Mouse (Mus musculus): ENCODE measurements around the gene Wasl. TPM values are rescaled to one million over a fixed set of nuclear protein-coding genes. Genes with fewer than 3 reads are reported as not detected.

Wasl gene
- polyA plus RNA-seq, 1 experiment from 2014 or later = 74.3 TPM

DNA sequence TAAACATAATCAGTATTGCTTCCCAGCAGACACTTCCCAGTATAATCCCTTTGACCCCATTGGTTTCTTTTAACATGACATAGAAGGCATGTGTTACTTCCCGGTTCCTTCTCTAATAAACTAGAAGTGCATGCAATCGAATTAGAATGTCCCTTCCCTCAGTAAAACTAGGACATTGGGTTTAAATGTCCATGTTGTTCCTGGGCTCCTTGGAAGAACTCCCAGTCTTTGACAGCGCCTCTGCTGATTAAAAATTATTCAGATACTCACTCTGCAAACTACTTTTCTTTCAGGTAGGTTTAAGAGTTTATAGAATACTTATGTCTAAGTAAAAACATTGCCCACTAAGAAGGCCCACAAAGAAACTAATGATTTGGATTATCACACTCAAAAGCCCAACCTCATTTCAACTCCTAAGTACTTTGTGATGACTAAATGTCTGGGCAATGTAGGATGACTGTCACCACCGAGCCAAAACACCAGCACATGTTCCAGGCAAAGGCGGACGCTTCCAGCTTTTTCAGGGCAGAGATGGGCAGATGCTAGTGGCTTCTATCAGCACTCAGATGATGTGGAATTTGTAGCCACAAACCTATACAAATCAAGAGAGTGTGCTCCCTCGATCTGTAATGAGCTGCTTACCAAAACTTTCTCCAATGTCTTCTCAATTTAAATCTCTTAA is 52.6 kb downstream of the Wasl start:
- 85% methylated on average over 7 of the region's 7 CpGs for WGBS

GRCm38 (mm10) chr6:24610358-24610757 is 54.5 kb downstream of the Wasl start:
- H3K4me1 ChIP-seq (replicated peaks) = no peaks in the 10 kb centered on the region
- no peaks in the 10 kb centered on the region for H3K36me3 ChIP-seq
- H3K4me3 ChIP-seq (replicated peaks) = no peak overlapping the region
- no peaks in the 10 kb centered on the region for H3K9me3 ChIP-seq
- 94% methylated on average over 4 of the region's 4 CpGs for WGBS
- H3K4me2 ChIP-seq (replicated peaks) = no peak overlapping the region
- no peaks in the 10 kb centered on the region for H3K27me3 ChIP-seq (replicated peaks)
- ATAC-seq = no peak
- no peak overlapping the region for H3K27ac ChIP-seq
- no peak overlapping the region for H3K9ac ChIP-seq

More for the DNA sequence above, 52.6 kb downstream of the Wasl start:
- H3K36me3 ChIP-seq = 0 out of 2 replicates have a peak, but pooled peaks cover 3% of the 10 kb centered on the region
- no peaks in the 10 kb centered on the region for H3K9me3 ChIP-seq
- H3K9ac ChIP-seq = no peak overlapping the region
- H3K27ac ChIP-seq = no peak overlapping the region
- no peak overlapping the region for H3K4me2 ChIP-seq (replicated peaks)
- no peaks in the 10 kb centered on the region for H3K27me3 ChIP-seq (replicated peaks)
- no peak for ATAC-seq
- H3K4me3 ChIP-seq (replicated peaks) = no peak overlapping the region
- no peaks in the 10 kb centered on the region for H3K4me1 ChIP-seq (replicated peaks)

- Histone ChIP-seq H3K9me3 (no peaks in the 10 kb centered on the region), H3K4me1 (replicated peaks) (no peaks in the 10 kb centered on the region), H3K27me3 (replicated peaks) (no peaks in the 10 kb centered on the region), H3K4me2 (replicated peaks) (no peak overlapping the region), H3K36me3 (no peaks in the 10 kb centered on the region), H3K4me3 (replicated peaks) (no peak overlapping the region), H3K9ac (no peak overlapping the region), H3K27ac (no peak overlapping the region)
- ATAC-seq = no peak
- 52% methylated on average over 4 of the region's 4 CpGs for WGBS
These were observed 55.3 kb downstream of the Wasl start for GRCm38 (mm10) chr6:24609531-24609930.

DNA sequence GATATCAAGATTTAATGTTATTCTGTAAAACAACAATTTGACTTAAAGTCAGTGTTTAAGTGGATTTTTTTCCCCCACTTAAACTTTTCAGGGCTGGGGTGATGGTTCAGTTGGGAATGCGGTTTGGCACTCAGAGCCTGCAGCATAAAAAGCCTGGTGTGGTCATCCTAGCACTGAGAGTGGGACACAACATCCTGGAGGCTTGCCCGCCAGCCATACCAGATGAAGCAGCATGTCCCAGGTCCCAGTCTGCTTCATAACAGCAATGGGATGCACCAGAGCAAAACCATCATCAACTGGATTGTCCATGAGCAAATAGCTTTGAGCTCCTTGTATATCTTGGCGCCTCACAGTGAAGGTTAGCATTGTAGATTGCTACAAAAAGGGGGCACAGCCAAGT is 56.1 kb downstream of the Wasl start:
- 88% methylated on average over 3 of the region's 3 CpGs for WGBS
- Histone ChIP-seq H3K4me2 (replicated peaks) (no peak overlapping the region), H3K27me3 (replicated peaks) (no peaks in the 10 kb centered on the region), H3K4me3 (replicated peaks) (no peak overlapping the region), H3K36me3 (no peaks in the 10 kb centered on the region), H3K9ac (no peak overlapping the region), H3K4me1 (replicated peaks) (no peaks in the 10 kb centered on the region), H3K27ac (no peak overlapping the region), H3K9me3 (no peaks in the 10 kb centered on the region)
- no peak for ATAC-seq

- Histone ChIP-seq H3K9ac (no peak overlapping the region), H3K4me1 (replicated peaks) (no peaks in the 10 kb centered on the region), H3K27me3 (replicated peaks) (no peaks in the 10 kb centered on the region), H3K27ac (no peak overlapping the region), H3K36me3 (no peaks in the 10 kb centered on the region), H3K4me2 (replicated peaks) (no peak overlapping the region), H3K4me3 (replicated peaks) (no peak overlapping the region), H3K9me3 (no peaks in the 10 kb centered on the region)
- no peak for ATAC-seq
- 81% methylated on average over 4 of the region's 4 CpGs for WGBS
These were observed 56.7 kb downstream of the Wasl start for GRCm38 (mm10) chr6:24608129-24608528.

DNA sequence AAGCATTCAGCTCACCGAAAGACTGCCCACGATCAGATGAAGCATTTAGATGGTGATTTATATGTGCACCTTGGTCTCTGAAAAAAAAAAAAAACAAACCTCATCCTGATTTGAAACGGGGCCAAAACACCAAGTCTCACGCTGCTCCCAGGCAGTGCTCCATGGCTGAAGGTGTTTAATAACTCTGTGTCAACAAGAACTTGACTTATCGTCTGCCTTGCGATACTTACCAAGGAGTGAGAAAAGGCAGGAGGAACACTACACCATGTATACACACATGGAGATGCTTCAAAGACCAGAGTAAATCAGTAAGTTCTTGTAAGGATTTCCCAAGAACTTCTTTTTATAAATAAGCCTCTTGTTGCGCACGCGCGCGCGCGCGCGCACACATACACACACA is 57.3 kb downstream of the Wasl start:
- no peaks in the 10 kb centered on the region for H3K36me3 ChIP-seq

GRCm38 (mm10) chr6:24606512-24606911 is 58.3 kb downstream of the Wasl start:
- WGBS = 73% methylated on average over 10 of the region's 10 CpGs
- H3K4me2 ChIP-seq (replicated peaks) = no peak overlapping the region
- no peak overlapping the region for H3K4me3 ChIP-seq (replicated peaks)
- H3K27me3 ChIP-seq (replicated peaks) = no peaks in the 10 kb centered on the region
- no peaks in the 10 kb centered on the region for H3K36me3 ChIP-seq
- H3K9ac ChIP-seq = no peak overlapping the region
- H3K27ac ChIP-seq = no peak overlapping the region
- no peaks in the 10 kb centered on the region for H3K9me3 ChIP-seq
- H3K4me1 ChIP-seq (replicated peaks) = no peaks in the 10 kb centered on the region
- no peak for ATAC-seq

More for the DNA sequence above, 57.3 kb downstream of the Wasl start:
- H3K4me2 ChIP-seq (replicated peaks) = no peak overlapping the region
- 71% methylated on average over 15 of the region's 15 CpGs for WGBS
- no peaks in the 10 kb centered on the region for H3K9me3 ChIP-seq
- no peaks in the 10 kb centered on the region for H3K27me3 ChIP-seq (replicated peaks)
- H3K4me3 ChIP-seq (replicated peaks) = no peak overlapping the region
- no peak for ATAC-seq
- no peak overlapping the region for H3K9ac ChIP-seq
- H3K4me1 ChIP-seq (replicated peaks) = no peaks in the 10 kb centered on the region
- no peak overlapping the region for H3K27ac ChIP-seq

GRCm38 (mm10) chr6:24605631-24606030 is 59.2 kb downstream of the Wasl start:
- H3K9ac ChIP-seq = no peak overlapping the region
- ATAC-seq = no peak
- no peak overlapping the region for H3K27ac ChIP-seq
- WGBS = 93% methylated on average over 8 of the region's 8 CpGs
- H3K9me3 ChIP-seq = no peaks in the 10 kb centered on the region
- H3K4me1 ChIP-seq (replicated peaks) = no peaks in the 10 kb centered on the region
- no peak overlapping the region for H3K4me2 ChIP-seq (replicated peaks)
- H3K27me3 ChIP-seq (replicated peaks) = no peaks in the 10 kb centered on the region
- H3K4me3 ChIP-seq (replicated peaks) = no peak overlapping the region
- no peaks in the 10 kb centered on the region for H3K36me3 ChIP-seq

DNA sequence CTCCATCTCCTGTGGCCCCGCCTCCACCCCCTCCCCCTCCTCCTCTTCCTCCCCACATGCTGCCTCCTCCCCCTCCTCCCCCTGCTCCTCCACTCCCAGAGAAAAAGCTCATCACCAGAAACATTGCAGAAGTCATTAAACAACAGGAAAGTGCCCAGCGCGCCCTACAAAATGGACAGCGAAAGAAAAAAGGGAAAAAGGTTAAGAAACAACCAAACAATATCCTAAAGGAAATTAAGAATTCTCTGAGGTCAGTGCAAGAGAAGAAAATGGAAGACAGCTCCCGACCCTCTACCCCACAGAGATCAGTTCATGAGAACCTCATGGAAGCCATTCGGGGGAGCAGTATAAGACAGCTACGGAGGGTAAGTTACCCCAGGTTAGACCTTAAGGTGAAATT is 60.5 kb downstream of the Wasl start:
- ATAC-seq = no peak

DNA sequence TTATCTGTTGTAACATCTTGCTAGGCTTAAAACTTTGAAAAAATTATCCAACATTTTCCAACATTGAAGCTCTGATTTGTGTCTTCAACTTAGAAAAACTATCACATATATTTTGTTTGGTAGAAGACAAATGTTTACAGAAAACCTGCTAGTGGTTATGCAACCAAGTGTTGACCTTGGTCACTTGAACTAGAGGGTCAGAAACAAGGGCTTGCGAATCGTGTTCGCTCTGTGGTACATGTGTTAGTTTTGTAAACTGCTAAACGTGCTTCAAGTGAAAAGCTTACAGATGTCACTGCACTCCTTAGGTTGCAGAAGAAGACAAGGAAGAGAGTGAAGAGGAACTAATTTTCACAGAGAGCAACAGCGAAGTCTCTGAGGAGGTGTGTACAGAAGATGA is 61.8 kb downstream of the Wasl start:
- WGBS = 78% methylated on average over 5 of the region's 5 CpGs
- H3K36me3 ChIP-seq = no peaks in the 10 kb centered on the region
- H3K27ac ChIP-seq = no peak overlapping the region
- no peaks in the 10 kb centered on the region for H3K4me1 ChIP-seq (replicated peaks)
- H3K4me2 ChIP-seq (replicated peaks) = no peak overlapping the region
- no peak for ATAC-seq
- no peak overlapping the region for H3K9ac ChIP-seq
- H3K27me3 ChIP-seq (replicated peaks) = no peaks in the 10 kb centered on the region
- no peak overlapping the region for H3K4me3 ChIP-seq (replicated peaks)
- no peaks in the 10 kb centered on the region for H3K9me3 ChIP-seq

More for the DNA sequence above, 60.5 kb downstream of the Wasl start:
- no peak overlapping the region for H3K27ac ChIP-seq
- H3K36me3 ChIP-seq = no peaks in the 10 kb centered on the region
- H3K9me3 ChIP-seq = no peaks in the 10 kb centered on the region
- no peaks in the 10 kb centered on the region for H3K27me3 ChIP-seq (replicated peaks)
- H3K4me2 ChIP-seq (replicated peaks) = no peak overlapping the region
- H3K4me1 ChIP-seq (replicated peaks) = no peaks in the 10 kb centered on the region
- WGBS = 93% methylated on average over 7 of the region's 7 CpGs
- no peak overlapping the region for H3K4me3 ChIP-seq (replicated peaks)
- H3K9ac ChIP-seq = no peak overlapping the region

- no peaks in the 10 kb centered on the region for H3K27me3 ChIP-seq (replicated peaks)
- ATAC-seq = no peak
- WGBS = 82% methylated on average over 3 of the region's 3 CpGs
These were observed 62.5 kb downstream of the Wasl start for GRCm38 (mm10) chr6:24602351-24602750.

DNA sequence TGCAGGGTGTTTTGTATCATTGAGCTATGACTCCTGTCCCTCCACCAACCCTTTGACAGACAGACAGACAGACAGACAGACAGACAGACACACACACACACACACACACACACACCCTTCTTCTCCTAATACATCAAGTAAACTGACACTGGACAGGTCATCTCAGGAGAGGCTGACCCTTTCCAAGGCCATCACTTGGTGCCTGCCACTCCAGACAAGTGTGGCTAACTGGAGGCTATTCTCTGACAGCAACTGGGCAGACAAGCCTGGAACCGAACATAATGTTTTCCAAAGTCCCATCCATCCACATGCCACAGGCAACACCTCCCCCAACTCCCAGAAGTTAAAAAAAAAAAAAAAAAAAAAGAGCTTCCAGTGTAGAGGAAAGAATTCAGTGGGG is 63.1 kb downstream of the Wasl start:
- Histone ChIP-seq H3K4me3 (replicated peaks) (no peak overlapping the region), H3K4me1 (replicated peaks) (no peaks in the 10 kb centered on the region), H3K27me3 (replicated peaks) (no peaks in the 10 kb centered on the region), H3K9me3 (no peaks in the 10 kb centered on the region), H3K36me3 (no peaks in the 10 kb centered on the region), H3K4me2 (replicated peaks) (no peak overlapping the region), H3K9ac (no peak overlapping the region), H3K27ac (no peak overlapping the region)
- no peak for ATAC-seq
- WGBS = 15% methylated on average over 1 of the region's 1 CpGs

More at GRCm38 (mm10) chr6:24602351-24602750, 62.5 kb downstream of the Wasl start:
- H3K4me3 ChIP-seq (replicated peaks) = no peak overlapping the region
- H3K4me1 ChIP-seq (replicated peaks) = no peaks in the 10 kb centered on the region
- H3K36me3 ChIP-seq = no peaks in the 10 kb centered on the region
- H3K4me2 ChIP-seq (replicated peaks) = no peak overlapping the region
- no peak overlapping the region for H3K9ac ChIP-seq
- no peaks in the 10 kb centered on the region for H3K9me3 ChIP-seq
- no peak overlapping the region for H3K27ac ChIP-seq

GRCm38 (mm10) chr6:24600726-24601125 is 64.1 kb downstream of the Wasl start:
- Histone ChIP-seq H3K9ac (no peak overlapping the region), H3K4me1 (replicated peaks) (no peaks in the 10 kb centered on the region), H3K4me3 (replicated peaks) (no peak overlapping the region), H3K4me2 (replicated peaks) (no peak overlapping the region), H3K9me3 (no peaks in the 10 kb centered on the region), H3K27me3 (replicated peaks) (no peaks in the 10 kb centered on the region), H3K36me3 (no peaks in the 10 kb centered on the region), H3K27ac (no peak overlapping the region)
- ATAC-seq = no peak
- 76% methylated on average over 4 of the region's 4 CpGs for WGBS
